Mouse (Mus musculus) heart, adult 2 months (tissue): ENCODE data around the gene Ggact. TPM values are rescaled to one million over a fixed set of nuclear protein-coding genes. Genes with fewer than 3 reads are reported as not detected.

ENCODE experiments used
- DNase-seq, 2 experiments: peaks; one replicate each; pipeline ENCODE4 v3.0.0; 2021
- H3K27ac ChIP-seq: fragments of 200-600 bp; 2 replicates; pipeline ENCODE4 v1.8.1; 2022
- H3K27me3 ChIP-seq: fragments of 200-500 bp; 2 replicates; pipeline ENCODE4 v1.6.1; 2012; ENCODE audit warnings: mild to moderate bottlenecking, low read length, inconsistent platforms, mixed read lengths; ENCODE audit not compliant: control insufficient read depth, insufficient read depth
- H3K36me3 ChIP-seq: fragments of 200-500 bp; 2 replicates; pipeline ENCODE4 v1.6.1; 2012; ENCODE audit warnings: low read length, inconsistent platforms; ENCODE audit not compliant: control insufficient read depth, insufficient read depth
- H3K4me1 ChIP-seq: fragments of 200-500 bp; 2 replicates; pipeline ENCODE4 v1.6.1; 2011; ENCODE audit warnings: low read length; ENCODE audit not compliant: control insufficient read depth, insufficient read depth
- H3K4me3 ChIP-seq: fragments of 200-600 bp; 2 replicates; pipeline ENCODE4 v1.8.1; 2022
- H3K79me2 ChIP-seq: fragments of 200-500 bp; replicated peaks from 2 replicates; pipeline ENCODE4 v1.6.1; 2012; ENCODE audit warnings: mild to moderate bottlenecking, inconsistent platforms, low read length, moderate library complexity, mixed read lengths; ENCODE audit not compliant: control insufficient read depth, insufficient read depth
- H3K9ac ChIP-seq: fragments of 200-500 bp; 2 replicates; pipeline ENCODE4 v1.6.1; 2012; ENCODE audit warnings: low read depth, mild to moderate bottlenecking, control low read depth, inconsistent platforms, low read length, mixed read lengths
- CTCF ChIP-seq: fragments of 200-600 bp; IDR thresholded peaks from 2 replicates; pipeline ENCODE4 v1.8.1; 2022; ENCODE audit warnings: antibody characterized with exemption, mild to moderate bottlenecking, moderate library complexity
- EP300 ChIP-seq: fragments of 200-500 bp; IDR thresholded peaks from 2 replicates; pipeline ENCODE4 v1.6.1; 2011; ENCODE audit warnings: low read depth, low read length, control low read depth; ENCODE audit not compliant: insufficient read depth
- POLR2A ChIP-seq: fragments of 200-500 bp; IDR thresholded peaks from 2 replicates; pipeline ENCODE4 v1.6.1; 2011; ENCODE audit warnings: mild to moderate bottlenecking, low read depth, low read length, control low read depth; ENCODE audit not compliant: insufficient read depth
- WGBS: fragments of 180-500 bp; shearing (Covaris S2); methylation state at CpG from one replicate; pipeline ENCODE4 v1.1.7; 2018; 5-methylcytosine and 5-hydroxymethylcytosine counted together
- intact Hi-C: fragments of 180-260 bp; cut with DNase I; formaldehyde crosslinking; loops from one replicate; pipeline ENCODE4 v1.15.1; 2025
- polyA plus RNA-seq: library from polyadenylated mRNA; depleted of rRNA; stranded (reverse); fragments of >200 nt; gene quantifications from 2 replicates; pipeline ENCODE4 v1.2.3, GENCODE M21; 2012
- total RNA-seq, 2 experiments: library from RNA; stranded (reverse); gene quantifications; 2 replicates each; pipeline ENCODE4 v1.2.3; 2021

Ggact gene
- total and polyA plus RNA-seq, 3 experiments: 22.5 to 27.1 (median 25.6) TPM

DNA sequence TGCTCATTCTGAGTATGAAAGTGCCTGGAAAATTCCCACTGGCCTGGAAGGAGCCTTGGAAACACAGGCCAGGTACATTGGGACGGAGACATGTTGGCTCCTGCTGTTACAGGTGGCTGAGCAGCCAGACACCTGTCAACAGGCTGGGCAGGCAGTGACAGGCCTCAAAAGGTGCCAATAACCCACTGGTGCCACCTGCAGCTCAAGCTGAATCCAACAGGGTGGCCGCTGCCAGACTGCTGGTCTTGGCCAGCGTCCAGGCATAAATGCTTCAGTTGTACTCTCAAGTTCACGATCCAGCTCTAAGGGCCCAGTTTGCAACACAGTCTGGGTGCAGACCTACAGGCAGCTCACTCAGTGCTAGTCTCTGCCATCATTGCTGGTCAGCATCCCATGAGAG lies 10.7 kb downstream of the Ggact start:
- Histone ChIP-seq H3K27me3 (no peaks in the 10 kb centered on the region), H3K36me3 (peaks cover 6% of the 10 kb centered on the region), H3K4me3 (no peak overlapping the region), H3K79me2 (no peaks in the 10 kb centered on the region), H3K27ac (no peak overlapping the region), H3K4me1 (peaks cover 7% of the 10 kb centered on the region), H3K9ac (no peak overlapping the region)
- intact Hi-C loops: no loop called here
- WGBS: 38% methylated on average over 4 of the region's 4 CpGs
- TF ChIP-seq CTCF (peak; percentile 75), POLR2A (0 out of 2 replicates have a peak, but pooled peaks have one; percentile 20), EP300 (peak; percentile 84)
- DNase-seq: peak; percentile 77 to 84

GRCm38 (mm10) chr14:122902136-122902535 lies 11.4 kb downstream of the Ggact start:
- WGBS: 34% methylated on average over 2 of the region's 2 CpGs
- no peak for TF ChIP-seq CTCF
- TF ChIP-seq POLR2A: no peak
- TF ChIP-seq EP300: no peak
- intact Hi-C loops: no loop called here
- peaks cover 6% of the 10 kb centered on the region for H3K36me3 ChIP-seq
- peak in 1 of 2 experiments; percentile 28 for DNase-seq
- H3K79me2 ChIP-seq: no peaks in the 10 kb centered on the region
- H3K4me3 ChIP-seq: no peak overlapping the region
- H3K27ac ChIP-seq: no peak overlapping the region
- peaks cover 7% of the 10 kb centered on the region for H3K4me1 ChIP-seq
- H3K9ac ChIP-seq: no peak overlapping the region
- no peaks in the 10 kb centered on the region for H3K27me3 ChIP-seq

- H3K9ac ChIP-seq: no peak overlapping the region
- no peak for TF ChIP-seq EP300
- TF ChIP-seq POLR2A: no peak
- no peak for TF ChIP-seq CTCF
- H3K36me3 ChIP-seq: peaks cover 6% of the 10 kb centered on the region
- intact Hi-C loops: no loop called here
- no peak overlapping the region for H3K4me3 ChIP-seq
- H3K27ac ChIP-seq: no peak overlapping the region
- H3K4me1 ChIP-seq: peaks cover 7% of the 10 kb centered on the region
- H3K27me3 ChIP-seq: no peaks in the 10 kb centered on the region
- WGBS: 86% methylated on average over 2 of the region's 2 CpGs
- DNase-seq: no peak
- H3K79me2 ChIP-seq: no peaks in the 10 kb centered on the region
Measured at GRCm38 (mm10) chr14:122901715-122902114, 11.8 kb downstream of the Ggact start.

GRCm38 (mm10) chr14:122901177-122901576 lies 12.4 kb downstream of the Ggact start:
- Histone ChIP-seq H3K9ac (no peak overlapping the region), H3K4me1 (peaks cover 7% of the 10 kb centered on the region), H3K27ac (no peak overlapping the region), H3K4me3 (no peak overlapping the region), H3K27me3 (no peaks in the 10 kb centered on the region), H3K79me2 (no peaks in the 10 kb centered on the region), H3K36me3 (peaks cover 6% of the 10 kb centered on the region)
- 85% methylated on average over 3 of the region's 3 CpGs for WGBS
- DNase-seq: no peak
- intact Hi-C loops: no loop called here
- TF ChIP-seq EP300 (no peak), CTCF (peak; percentile 35)

DNA sequence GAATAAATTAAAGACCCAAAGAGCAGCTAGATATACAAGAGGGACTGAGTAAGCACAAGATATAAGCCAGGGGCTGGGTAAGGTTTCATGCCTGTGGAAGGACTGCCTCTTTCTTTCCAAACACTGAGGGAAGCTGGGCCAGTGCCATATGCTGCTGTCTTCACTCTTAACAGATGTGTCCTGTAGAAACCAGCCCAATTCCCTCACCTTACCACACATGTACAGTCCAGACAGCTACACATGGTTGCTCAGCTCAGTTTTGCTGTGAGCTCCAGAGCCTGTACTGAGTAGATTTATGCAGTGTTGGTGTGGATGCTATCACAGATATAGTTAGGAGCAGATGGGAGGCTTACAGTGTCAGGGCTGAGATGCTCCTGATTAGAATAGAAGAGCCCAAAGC lies 12.9 kb downstream of the Ggact start:
- Histone ChIP-seq H3K9ac (no peak overlapping the region), H3K27me3 (no peaks in the 10 kb centered on the region), H3K27ac (no peak overlapping the region), H3K4me1 (peaks cover 7% of the 10 kb centered on the region), H3K36me3 (peaks cover 6% of the 10 kb centered on the region), H3K4me3 (no peak overlapping the region), H3K79me2 (no peaks in the 10 kb centered on the region)
- no peak for DNase-seq
- TF ChIP-seq CTCF: no peak
- TF ChIP-seq POLR2A: no peak
- TF ChIP-seq EP300: no peak
- intact Hi-C loops: no loop called here

GRCm38 (mm10) chr14:122898550-122898949 lies 15.0 kb downstream of the Ggact start:
- H3K4me3 ChIP-seq: no peak overlapping the region
- TF ChIP-seq CTCF: peak; percentile 32
- TF ChIP-seq POLR2A: no peak
- no peak for TF ChIP-seq EP300

DNA sequence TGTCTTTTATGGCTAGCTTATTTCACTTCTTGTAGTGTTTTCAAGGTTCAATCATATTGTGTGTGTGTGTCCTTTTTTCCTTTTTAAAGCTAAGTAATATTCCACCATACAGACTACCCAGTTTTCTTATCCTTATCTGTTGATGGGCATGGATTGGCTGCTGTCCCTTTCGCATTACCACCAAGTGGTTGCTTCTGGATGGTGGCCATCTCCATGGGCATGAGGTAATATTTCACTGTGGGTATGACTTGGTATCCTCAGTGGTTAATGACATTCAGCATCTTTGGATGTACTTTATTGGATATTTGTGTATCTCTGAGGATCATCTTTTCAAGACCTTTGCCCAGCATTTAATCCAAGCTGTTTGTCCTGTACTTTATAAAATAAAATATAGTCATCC lies 17.5 kb downstream of the Ggact start:
- no peaks in the 10 kb centered on the region for H3K4me1 ChIP-seq
- 91% methylated on average over 1 of the region's 1 CpGs for WGBS
- H3K9ac ChIP-seq: no peak overlapping the region
- intact Hi-C loops: no loop called here
- H3K79me2 ChIP-seq: no peaks in the 10 kb centered on the region
- H3K36me3 ChIP-seq: no peaks in the 10 kb centered on the region
- TF ChIP-seq CTCF: no peak
- no peak for TF ChIP-seq POLR2A
- TF ChIP-seq EP300: no peak
- DNase-seq: no peak
- no peak overlapping the region for H3K4me3 ChIP-seq
- H3K27me3 ChIP-seq: no peaks in the 10 kb centered on the region
- no peak overlapping the region for H3K27ac ChIP-seq

More at GRCm38 (mm10) chr14:122898550-122898949, 15.0 kb downstream of the Ggact start:
- intact Hi-C loops: no loop called here
- DNase-seq: no peak
- H3K36me3 ChIP-seq: peaks cover 3% of the 10 kb centered on the region
- H3K79me2 ChIP-seq: no peaks in the 10 kb centered on the region
- H3K4me1 ChIP-seq: peaks cover 7% of the 10 kb centered on the region
- no peak overlapping the region for H3K9ac ChIP-seq
- no peaks in the 10 kb centered on the region for H3K27me3 ChIP-seq
- no peak overlapping the region for H3K27ac ChIP-seq
